Mouse (Mus musculus): Measurements from ENCODE around the gene Grm3. TPM values are rescaled to one million over a fixed set of nuclear protein-coding genes. Genes with fewer than 3 reads are reported as not detected.

Gene Grm3
- polyA plus RNA-seq, 1 experiment, result not detected

- no peaks in the 10 kb centered on the region for H3K36me3 ChIP-seq (ENCODE audit: control insufficient read depth, insufficient read depth, low read length)
- H3K4me1 ChIP-seq (ENCODE audit: control insufficient read depth, insufficient read depth, low read length), result no peaks in the 10 kb centered on the region
- no peak for DNase-seq
- H3K4me3 ChIP-seq (ENCODE audit: insufficient read depth, low read depth, low read length), result no peak overlapping the region
- no peaks in the 10 kb centered on the region for H3K27me3 ChIP-seq (replicated peaks; ENCODE audit: control insufficient read depth, insufficient read depth, low read length)
- no peak overlapping the region for H3K27ac ChIP-seq (ENCODE audit: insufficient read depth, low read depth, low read length)
- TF ChIP-seq CTCF (conservative IDR thresholded peaks at IDR 0.05; ENCODE audit: insufficient read depth, insufficient read length, low read depth, low read length) (no peak), POLR2A (IDR thresholded peaks at IDR 0.05; ENCODE audit: low read depth, low read length) (no peak)
- 56% methylated on average over 2 of the region's 2 CpGs for WGBS
Measured at GRCm38 (mm10) chr5:9683204-9683603, 41.8 kb downstream of the Grm3 start.

- H3K4me1 ChIP-seq (ENCODE audit: control insufficient read depth, insufficient read depth, low read length), result no peaks in the 10 kb centered on the region
- H3K36me3 ChIP-seq (ENCODE audit: control insufficient read depth, insufficient read depth, low read length), result no peaks in the 10 kb centered on the region
- H3K27me3 ChIP-seq (replicated peaks; ENCODE audit: control insufficient read depth, insufficient read depth, low read length), result no peaks in the 10 kb centered on the region
- no peak for TF ChIP-seq CTCF (conservative IDR thresholded peaks at IDR 0.05; ENCODE audit: insufficient read depth, insufficient read length, low read depth, low read length)
- no peak for TF ChIP-seq POLR2A (IDR thresholded peaks at IDR 0.05; ENCODE audit: low read depth, low read length)
- 81% methylated on average over 1 of the region's 1 CpGs for WGBS
- H3K27ac ChIP-seq (ENCODE audit: insufficient read depth, low read depth, low read length), result no peak overlapping the region
- H3K4me3 ChIP-seq (ENCODE audit: insufficient read depth, low read depth, low read length), result no peak overlapping the region
- no peak for DNase-seq
Measured at GRCm38 (mm10) chr5:9669002-9669401, 56.0 kb downstream of the Grm3 start.

GRCm38 (mm10) chr5:9663416-9663815 is 61.6 kb downstream of the Grm3 start:
- no peak overlapping the region for H3K4me3 ChIP-seq (ENCODE audit: insufficient read depth, low read depth, low read length)
- TF ChIP-seq POLR2A (IDR thresholded peaks at IDR 0.05; ENCODE audit: low read depth, low read length) (no peak), CTCF (conservative IDR thresholded peaks at IDR 0.05; ENCODE audit: insufficient read depth, insufficient read length, low read depth, low read length) (no peak)
- H3K27me3 ChIP-seq (replicated peaks; ENCODE audit: control insufficient read depth, insufficient read depth, low read length), result no peaks in the 10 kb centered on the region
- H3K36me3 ChIP-seq (ENCODE audit: control insufficient read depth, insufficient read depth, low read length), result no peaks in the 10 kb centered on the region
- WGBS, result 82% methylated on average over 3 of the region's 3 CpGs
- H3K4me1 ChIP-seq (ENCODE audit: control insufficient read depth, insufficient read depth, low read length), result no peaks in the 10 kb centered on the region
- no peak for DNase-seq
- no peak overlapping the region for H3K27ac ChIP-seq (ENCODE audit: insufficient read depth, low read depth, low read length)

- TF ChIP-seq CTCF (conservative IDR thresholded peaks at IDR 0.05; ENCODE audit: insufficient read depth, insufficient read length, low read depth, low read length) (no peak), POLR2A (IDR thresholded peaks at IDR 0.05; ENCODE audit: low read depth, low read length) (no peak)
- no peak overlapping the region for H3K27ac ChIP-seq (ENCODE audit: insufficient read depth, low read depth, low read length)
- no peak overlapping the region for H3K4me3 ChIP-seq (ENCODE audit: insufficient read depth, low read depth, low read length)
- 74% methylated on average over 9 of the region's 9 CpGs for WGBS
- no peaks in the 10 kb centered on the region for H3K36me3 ChIP-seq (ENCODE audit: control insufficient read depth, insufficient read depth, low read length)
- DNase-seq, result no peak
- no peaks in the 10 kb centered on the region for H3K27me3 ChIP-seq (replicated peaks; ENCODE audit: control insufficient read depth, insufficient read depth, low read length)
- no peaks in the 10 kb centered on the region for H3K4me1 ChIP-seq (ENCODE audit: control insufficient read depth, insufficient read depth, low read length)
Measured at GRCm38 (mm10) chr5:9661870-9662589, 62.9 kb downstream of the Grm3 start.

- DNase-seq, result no peak
- WGBS, result 93% methylated on average over 2 of the region's 2 CpGs
- Histone ChIP-seq H3K27me3 (replicated peaks; ENCODE audit: control insufficient read depth, insufficient read depth, low read length) (no peaks in the 10 kb centered on the region), H3K4me3 (ENCODE audit: insufficient read depth, low read depth, low read length) (no peak overlapping the region), H3K36me3 (ENCODE audit: control insufficient read depth, insufficient read depth, low read length) (no peaks in the 10 kb centered on the region), H3K4me1 (ENCODE audit: control insufficient read depth, insufficient read depth, low read length) (no peaks in the 10 kb centered on the region), H3K27ac (ENCODE audit: insufficient read depth, low read depth, low read length) (no peak overlapping the region)
- TF ChIP-seq CTCF (conservative IDR thresholded peaks at IDR 0.05; ENCODE audit: insufficient read depth, insufficient read length, low read depth, low read length), result no peak
- TF ChIP-seq POLR2A (IDR thresholded peaks at IDR 0.05; ENCODE audit: low read depth, low read length), result no peak
Measured at GRCm38 (mm10) chr5:9638612-9639011, 86.4 kb downstream of the Grm3 start.

- Histone ChIP-seq H3K27ac (ENCODE audit: insufficient read depth, low read depth, low read length) (no peak overlapping the region), H3K4me1 (ENCODE audit: control insufficient read depth, insufficient read depth, low read length) (no peaks in the 10 kb centered on the region), H3K4me3 (ENCODE audit: insufficient read depth, low read depth, low read length) (no peak overlapping the region), H3K36me3 (ENCODE audit: control insufficient read depth, insufficient read depth, low read length) (no peaks in the 10 kb centered on the region), H3K27me3 (replicated peaks; ENCODE audit: control insufficient read depth, insufficient read depth, low read length) (no peaks in the 10 kb centered on the region)
- WGBS, result 36% methylated on average over 2 of the region's 2 CpGs
- TF ChIP-seq CTCF (conservative IDR thresholded peaks at IDR 0.05; ENCODE audit: insufficient read depth, insufficient read length, low read depth, low read length) (no peak), POLR2A (IDR thresholded peaks at IDR 0.05; ENCODE audit: low read depth, low read length) (no peak)
- DNase-seq, result peak; percentile 59
Measured at GRCm38 (mm10) chr5:9627220-9627619, 97.8 kb downstream of the Grm3 start.

- WGBS, result 86% methylated on average over 4 of the region's 4 CpGs
- Histone ChIP-seq H3K27ac (ENCODE audit: insufficient read depth, low read depth, low read length) (no peak overlapping the region), H3K4me1 (ENCODE audit: control insufficient read depth, insufficient read depth, low read length) (no peaks in the 10 kb centered on the region), H3K4me3 (ENCODE audit: insufficient read depth, low read depth, low read length) (no peak overlapping the region), H3K36me3 (ENCODE audit: control insufficient read depth, insufficient read depth, low read length) (no peaks in the 10 kb centered on the region), H3K27me3 (replicated peaks; ENCODE audit: control insufficient read depth, insufficient read depth, low read length) (no peaks in the 10 kb centered on the region)
- no peak for TF ChIP-seq POLR2A (IDR thresholded peaks at IDR 0.05; ENCODE audit: low read depth, low read length)
- no peak for TF ChIP-seq CTCF (conservative IDR thresholded peaks at IDR 0.05; ENCODE audit: insufficient read depth, insufficient read length, low read depth, low read length)
- DNase-seq, result no peak
Measured at GRCm38 (mm10) chr5:9624396-9624795, 100.6 kb downstream of the Grm3 start.

Measured in kidney, adult 2 months (tissue).